Mouse (Mus musculus): ENCODE measurements around the gene B4galnt2. TPM values are rescaled to one million over a fixed set of nuclear protein-coding genes. Genes with fewer than 3 reads are reported as not detected.
A peak's percentile ranks its signal among the peaks of the same experiment; 100 is the strongest.

Gene B4galnt2
- total and polyA plus RNA-seq, 2 experiments from 2014 or later, result not detected

DNA sequence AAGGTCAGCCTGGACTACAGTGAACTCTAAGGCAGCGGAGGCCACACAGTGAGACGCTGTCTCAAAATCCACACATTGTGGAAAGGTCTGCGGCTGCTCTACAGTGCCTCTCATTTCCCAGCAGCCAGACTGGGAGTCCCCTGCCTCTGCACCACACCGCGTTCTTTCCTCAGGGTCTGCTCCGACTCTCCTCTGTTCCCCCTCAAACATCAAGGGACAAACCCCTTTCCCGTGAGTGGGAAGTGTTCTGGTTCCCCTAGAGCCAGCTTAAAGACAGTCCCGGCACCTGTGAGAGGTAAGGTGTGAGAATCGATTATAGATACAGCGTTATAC, 73.2 kb downstream of the B4galnt2 start:
- Histone ChIP-seq H3K4me1 (ENCODE audit: insufficient read depth, low read length) (peaks cover 3% of the 10 kb centered on the region; the same call in 1 of the 2 replicates), H3K4me3 (ENCODE audit: low read length) (no peak overlapping the region), H3K27me3 (ENCODE audit: insufficient read depth, low read length) (no peaks in the 10 kb centered on the region), H3K9ac (replicated peaks; ENCODE audit: low read length) (no peak overlapping the region), H3K36me3 (ENCODE audit: insufficient read depth, low read length) (no peaks in the 10 kb centered on the region), H3K9me3 (ENCODE audit: low read length) (no peaks in the 10 kb centered on the region), H3K4me2 (ENCODE audit: low read depth, low read length) (no peak overlapping the region), H3K27ac (no peak overlapping the region)
- no peak for TF ChIP-seq CTCF (IDR thresholded peaks at IDR 0.05; ENCODE audit: low read depth)
- DNase-seq (ENCODE audit: low spot score) (no peak), ATAC-seq (no peak)
- WGBS, result 62% methylated on average over 10 of the region's 10 CpGs

DNA sequence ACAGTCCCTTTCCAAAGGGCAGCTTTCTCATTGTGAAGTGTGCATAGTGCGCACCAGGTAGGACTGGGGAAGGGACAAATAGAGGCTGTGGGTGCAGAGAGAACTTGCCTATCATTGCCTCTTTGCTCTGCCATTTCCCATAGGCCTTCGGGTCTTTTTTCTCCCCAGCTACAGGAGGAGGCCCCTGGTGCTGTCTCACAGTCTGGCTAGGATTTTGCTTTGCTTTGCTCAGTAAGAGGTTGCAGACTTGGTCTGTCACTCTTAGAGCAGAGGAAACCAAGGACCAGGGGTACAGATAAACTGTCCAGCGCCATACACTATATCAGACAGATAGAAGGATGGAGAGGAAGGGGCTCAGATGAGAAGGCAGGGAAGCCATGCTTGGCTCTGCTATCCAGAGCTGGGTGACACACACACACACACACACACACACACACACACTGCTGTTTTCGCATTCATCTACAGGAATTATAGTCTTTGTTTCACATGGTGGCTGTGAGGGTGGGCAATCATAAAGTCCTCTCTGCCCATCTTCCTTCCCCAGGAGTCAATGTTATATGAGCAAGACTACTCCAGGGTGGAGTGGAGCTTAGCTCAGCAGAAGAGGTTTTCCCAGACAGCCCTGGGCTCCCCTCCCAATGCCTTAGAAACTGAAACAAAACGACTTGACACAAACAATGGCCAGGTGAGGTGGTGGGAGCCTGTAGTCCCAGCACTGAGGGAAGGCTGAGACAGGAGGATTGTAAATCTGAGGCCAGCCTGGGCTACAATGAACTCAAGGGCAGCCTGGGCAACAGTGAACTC, 73.8 kb downstream of the B4galnt2 start:
- no peak for DNase-seq (ENCODE audit: low spot score)
- 80% methylated on average over 5 of the region's 5 CpGs for WGBS
- Histone ChIP-seq H3K4me3 (ENCODE audit: low read length) (no peak overlapping the region), H3K4me1 (ENCODE audit: insufficient read depth, low read length) (peaks cover 9% of the 10 kb centered on the region; the same call in 1 of the 2 replicates), H3K4me2 (ENCODE audit: low read depth, low read length) (no peak overlapping the region), H3K27ac (no peak overlapping the region), H3K9ac (replicated peaks; ENCODE audit: low read length) (no peak overlapping the region), H3K9me3 (ENCODE audit: low read length) (no peaks in the 10 kb centered on the region), H3K27me3 (ENCODE audit: insufficient read depth, low read length) (no peaks in the 10 kb centered on the region), H3K36me3 (ENCODE audit: insufficient read depth, low read length) (no peaks in the 10 kb centered on the region)
- no peak for ATAC-seq
- no peak for TF ChIP-seq CTCF (IDR thresholded peaks at IDR 0.05; ENCODE audit: low read depth)

DNA sequence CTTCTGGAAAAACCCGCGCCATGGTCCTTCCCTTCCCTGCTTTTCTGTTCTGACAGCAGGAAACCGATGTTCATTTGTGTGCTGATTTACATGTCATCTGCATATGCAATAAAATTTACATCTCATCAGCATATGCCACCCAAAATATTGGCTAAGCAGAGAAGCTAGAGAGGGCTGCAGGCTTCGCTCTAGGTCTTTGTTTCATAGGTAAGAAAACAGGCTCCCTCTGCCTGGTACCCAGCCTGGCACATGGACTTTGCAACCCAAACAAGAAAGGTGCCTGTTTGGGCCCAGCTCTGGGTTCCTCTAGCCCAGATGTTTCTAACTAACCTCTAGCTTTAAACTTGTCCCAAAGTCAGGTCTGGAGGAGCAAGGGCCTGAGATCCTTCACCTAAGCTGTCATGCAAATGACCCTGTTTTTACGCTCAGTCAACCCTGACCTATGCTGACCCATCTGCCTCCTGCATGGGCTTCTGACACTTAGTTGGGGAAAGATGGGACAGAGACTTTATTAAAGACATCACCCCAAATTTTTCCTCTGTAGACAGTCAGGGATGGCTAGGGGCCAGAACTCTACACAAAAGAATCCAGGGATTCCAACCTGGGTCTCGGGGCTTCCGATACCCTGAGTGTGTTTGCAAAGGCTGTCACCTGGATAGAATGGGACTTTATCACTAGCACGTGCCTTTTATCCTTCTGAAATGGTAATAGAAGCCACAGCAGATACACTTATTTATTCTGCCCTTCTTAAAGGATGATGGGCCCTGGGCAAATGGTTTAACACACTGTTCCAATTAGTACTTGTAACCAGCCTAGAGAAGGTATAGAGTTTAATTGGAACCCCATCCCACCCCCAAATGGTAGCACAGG, 75.5 kb downstream of the B4galnt2 start:
- H3K4me2 ChIP-seq (ENCODE audit: low read depth, low read length), result no peak overlapping the region
- H3K27me3 ChIP-seq (ENCODE audit: insufficient read depth, low read length), result peaks cover 7% of the 10 kb centered on the region
- H3K27ac ChIP-seq, result no peak overlapping the region
- no peaks in the 10 kb centered on the region for H3K36me3 ChIP-seq (ENCODE audit: insufficient read depth, low read length)
- H3K9ac ChIP-seq (replicated peaks; ENCODE audit: low read length), result no peak overlapping the region
- 63% methylated on average over 8 of the region's 8 CpGs for WGBS
- no peaks in the 10 kb centered on the region for H3K9me3 ChIP-seq (ENCODE audit: low read length)
- no peak overlapping the region for H3K4me3 ChIP-seq (ENCODE audit: low read length)
- ATAC-seq (no peak), DNase-seq (ENCODE audit: low spot score) (no peak)
- TF ChIP-seq CTCF (IDR thresholded peaks at IDR 0.05; ENCODE audit: low read depth), result no peak
- peaks cover 9% of the 10 kb centered on the region; the same call in 1 of the 2 replicates for H3K4me1 ChIP-seq (ENCODE audit: insufficient read depth, low read length)

DNA sequence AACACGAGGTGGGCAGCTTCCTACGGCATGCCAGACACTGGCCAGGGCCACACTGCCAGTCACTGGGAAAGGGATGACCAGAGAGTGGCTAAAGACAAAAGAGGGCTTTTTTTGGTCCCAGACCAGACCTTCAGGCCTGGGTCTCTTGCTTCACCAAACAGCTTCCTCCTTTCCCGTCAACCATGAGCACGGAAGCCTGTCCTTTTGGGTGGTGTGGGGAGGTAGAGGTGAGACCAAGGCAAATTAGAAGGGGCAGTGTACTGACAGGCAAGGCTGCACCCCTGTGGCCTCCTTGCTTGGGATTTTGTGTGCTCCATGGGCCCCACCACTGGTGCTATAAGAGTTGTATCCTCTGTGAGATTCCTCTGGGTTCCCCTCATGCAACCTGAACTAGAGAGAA, 76.1 kb downstream of the B4galnt2 start:
- DNase-seq (ENCODE audit: low spot score) (no peak), ATAC-seq (no peak)
- Histone ChIP-seq H3K4me3 (ENCODE audit: low read length) (no peak overlapping the region), H3K27me3 (ENCODE audit: insufficient read depth, low read length) (peaks cover 9% of the 10 kb centered on the region), H3K9me3 (ENCODE audit: low read length) (no peaks in the 10 kb centered on the region), H3K4me2 (ENCODE audit: low read depth, low read length) (no peak overlapping the region), H3K27ac (no peak overlapping the region), H3K4me1 (ENCODE audit: insufficient read depth, low read length) (peaks cover 9% of the 10 kb centered on the region; the same call in 1 of the 2 replicates), H3K9ac (replicated peaks; ENCODE audit: low read length) (no peak overlapping the region), H3K36me3 (ENCODE audit: insufficient read depth, low read length) (no peaks in the 10 kb centered on the region)
- WGBS, result 80% methylated on average over 4 of the region's 4 CpGs
- no peak for TF ChIP-seq CTCF (IDR thresholded peaks at IDR 0.05; ENCODE audit: low read depth)

DNA sequence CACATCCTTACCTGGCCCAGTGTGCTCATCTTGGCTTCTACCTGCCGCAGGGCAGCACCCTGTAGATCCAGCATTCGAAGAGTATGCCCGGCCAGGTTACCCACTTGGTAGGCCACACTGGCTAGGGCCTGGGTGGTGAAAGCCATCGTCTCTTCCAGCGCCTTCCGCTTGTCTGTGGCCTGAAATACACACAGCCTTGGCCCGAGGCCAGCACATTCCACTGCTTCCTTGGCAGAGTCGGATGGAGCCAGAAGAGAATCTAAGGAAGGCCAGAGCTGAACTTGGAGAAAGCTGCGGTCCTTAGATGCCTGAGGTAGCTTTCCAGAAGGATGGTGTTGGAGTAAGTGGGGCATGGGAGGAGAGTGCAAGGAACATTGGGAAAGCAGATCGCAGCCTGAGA, 77.6 kb downstream of the B4galnt2 start, which contains the start of gene Gngt2:
TSS of gene Gngt2 (plus strand) at position 158 of the 400 bp plus-strand sequence.
- H3K36me3 ChIP-seq (ENCODE audit: insufficient read depth, low read length), result no peaks in the 10 kb centered on the region
- H3K27ac ChIP-seq, result no peak within 1 kb of the TSS
- peaks cover 24% of the 10 kb centered on the region for H3K27me3 ChIP-seq (ENCODE audit: insufficient read depth, low read length)
- no peak within 1 kb of the TSS for H3K4me2 ChIP-seq (ENCODE audit: low read depth, low read length)
- TF ChIP-seq CTCF (IDR thresholded peaks at IDR 0.05; ENCODE audit: low read depth), result no peak
- no peaks in the 10 kb centered on the region for H3K9me3 ChIP-seq (ENCODE audit: low read length)
- DNase-seq (ENCODE audit: low spot score), result peak; percentile 70
- WGBS, result 51% methylated on average over 10 of the region's 10 CpGs
- no peak within 1 kb of the TSS for H3K9ac ChIP-seq (replicated peaks; ENCODE audit: low read length)
- H3K4me1 ChIP-seq (ENCODE audit: insufficient read depth, low read length), result peaks cover 9% of the 10 kb centered on the region; the same call in 1 of the 2 replicates
- H3K4me3 ChIP-seq (ENCODE audit: low read length), result no peak within 1 kb of the TSS
- no peak for ATAC-seq

DNA sequence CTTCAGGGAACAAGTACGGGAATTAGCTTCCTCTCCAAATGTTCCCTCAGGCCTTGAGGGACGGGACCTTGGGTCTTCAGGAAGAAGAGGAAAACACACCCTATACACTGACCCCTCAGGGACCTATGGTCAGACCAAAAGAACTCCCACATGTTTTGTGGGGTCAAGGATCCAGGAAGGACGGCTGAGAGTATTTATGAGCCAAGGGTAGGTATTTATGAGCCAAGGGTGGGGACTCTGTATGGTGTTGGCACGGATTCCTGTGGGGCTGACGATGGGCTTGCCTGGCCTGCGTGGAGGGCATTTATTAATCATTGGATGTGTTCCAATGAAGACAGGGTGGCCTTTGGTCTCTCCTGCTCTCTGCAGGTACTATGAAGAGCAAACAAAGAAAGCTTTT, 78.3 kb downstream of the B4galnt2 start:
- no peak for TF ChIP-seq CTCF (IDR thresholded peaks at IDR 0.05; ENCODE audit: low read depth)
- no peak overlapping the region for H3K9ac ChIP-seq (replicated peaks; ENCODE audit: low read length)
- ATAC-seq (no peak), DNase-seq (ENCODE audit: low spot score) (no peak)
- no peak overlapping the region for H3K27ac ChIP-seq
- no peak overlapping the region for H3K4me2 ChIP-seq (ENCODE audit: low read depth, low read length)
- H3K4me3 ChIP-seq (ENCODE audit: low read length), result no peak overlapping the region
- no peaks in the 10 kb centered on the region for H3K9me3 ChIP-seq (ENCODE audit: low read length)
- peaks cover 30% of the 10 kb centered on the region for H3K27me3 ChIP-seq (ENCODE audit: insufficient read depth, low read length)
- H3K4me1 ChIP-seq (ENCODE audit: insufficient read depth, low read length), result peaks cover 9% of the 10 kb centered on the region; the same call in 1 of the 2 replicates
- 51% methylated on average over 6 of the region's 6 CpGs for WGBS
- H3K36me3 ChIP-seq (ENCODE audit: insufficient read depth, low read length), result no peaks in the 10 kb centered on the region

Measured in hindbrain, postnatal 0 days (tissue).